Mouse (Mus musculus): ENCODE data around the gene Adprhl1. TPM values are rescaled to one million over a fixed set of nuclear protein-coding genes. Genes with fewer than 3 reads are reported as not detected.

Adprhl1 gene
- total RNA-seq (2021) = 10 to 100 TPM; 70.9 to 79.8 TPM
- long read RNA-seq, experiment 1, full-length matches to known transcripts = 73 of 79 reads
- long read RNA-seq, experiment 1, partial matches to known transcripts = 0 of 79 reads
- long read RNA-seq, experiment 1, other reads (novel, unspliced or antisense) = 6 of 79 reads
- long read RNA-seq, experiment 2, full-length matches to known transcripts = 70 of 77 reads
- long read RNA-seq, experiment 2, partial matches to known transcripts = 2 of 77 reads
- long read RNA-seq, experiment 2, other reads (novel, unspliced or antisense) = 5 of 77 reads

GRCm38 (mm10) chr8:13254019-13254418 lies at the start of gene Adprhl1:
Adprhl1 (minus strand) TSS chr8:13254162.
- DNase-seq = peak; percentile 86

- no peak for DNase-seq
These were observed 47.1 kb upstream of the Adprhl1 start for GRCm38 (mm10) chr8:13301036-13301435.

- DNase-seq = no peak
These were observed 45.6 kb upstream of the Adprhl1 start for GRCm38 (mm10) chr8:13299571-13299970.

GRCm38 (mm10) chr8:13293677-13294470 lies 39.9 kb upstream of the Adprhl1 start:
- DNase-seq = no peak

- peak; percentile 74 for DNase-seq
These were observed 38.4 kb upstream of the Adprhl1 start for GRCm38 (mm10) chr8:13292364-13292763.

- no peak for DNase-seq
These were observed 34.7 kb upstream of the Adprhl1 start for GRCm38 (mm10) chr8:13288646-13289045.

GRCm38 (mm10) chr8:13287692-13288623 lies 34.0 kb upstream of the Adprhl1 start, which contains the start of the genes Dcun1d2 and Tmco3:
Dcun1d2 (minus strand) TSS chr8:13288131.
Tmco3 (plus strand) TSS chr8:13288190.
- peak; percentile 98 for DNase-seq

GRCm38 (mm10) chr8:13287304-13287691 lies 33.3 kb upstream of the Adprhl1 start:
- DNase-seq = peak; percentile 82

GRCm38 (mm10) chr8:13283200-13283599 lies 29.2 kb upstream of the Adprhl1 start:
- no peak for DNase-seq

- no peak for DNase-seq
These were observed 23.0 kb upstream of the Adprhl1 start for GRCm38 (mm10) chr8:13276941-13277447.

- DNase-seq = no peak
These were observed 18.9 kb upstream of the Adprhl1 start for GRCm38 (mm10) chr8:13272834-13273233.

GRCm38 (mm10) chr8:13267566-13267965 lies 13.6 kb upstream of the Adprhl1 start:
- no peak for DNase-seq

GRCm38 (mm10) chr8:13263376-13263775 lies 9.4 kb upstream of the Adprhl1 start:
- no peak for DNase-seq

- DNase-seq = no peak
These were observed 549 bp downstream of the Adprhl1 start for GRCm38 (mm10) chr8:13253413-13253812.

- DNase-seq = no peak
These were observed 1.1 kb downstream of the Adprhl1 start for GRCm38 (mm10) chr8:13252837-13253236.

GRCm38 (mm10) chr8:13244343-13244880 lies 9.6 kb downstream of the Adprhl1 start:
- no peak for DNase-seq

GRCm38 (mm10) chr8:13242985-13243870 lies 10.7 kb downstream of the Adprhl1 start:
- DNase-seq = no peak

GRCm38 (mm10) chr8:13240691-13241090 lies 13.3 kb downstream of the Adprhl1 start:
- DNase-seq = no peak

- DNase-seq = no peak
These were observed 13.9 kb downstream of the Adprhl1 start for GRCm38 (mm10) chr8:13240055-13240454.

- DNase-seq = no peak
These were observed 19.2 kb downstream of the Adprhl1 start for GRCm38 (mm10) chr8:13234803-13235202.

GRCm38 (mm10) chr8:13230471-13230870 lies 23.5 kb downstream of the Adprhl1 start:
- DNase-seq = no peak
